ENCODE assay signal across 14 mouse cellular contexts in the genomic region with DNA sequence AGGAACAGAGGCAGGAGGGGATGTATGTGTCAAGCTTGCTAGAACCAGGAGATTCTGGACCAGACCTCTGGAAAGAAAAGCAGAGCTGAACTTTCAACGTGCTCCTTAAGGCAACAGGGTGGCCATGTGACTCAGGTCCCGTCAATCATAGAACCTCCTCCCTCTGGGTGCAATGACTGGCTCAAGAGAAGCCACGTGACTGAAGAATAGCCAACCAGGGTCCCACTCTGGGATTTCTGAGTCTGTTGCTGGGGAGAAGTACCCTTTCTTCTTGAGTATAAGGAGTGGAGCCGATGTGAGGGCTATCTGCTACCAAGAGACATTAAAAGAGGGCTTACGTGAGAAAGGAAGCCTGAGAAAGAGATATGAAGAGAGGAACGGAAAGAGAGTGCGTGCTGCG.
A peak's percentile ranks its signal among the peaks of the same experiment; 100 is the strongest.
DNase-seq lines count a peak whose midpoint lies in the region; ATAC-seq lines count a peak whose summit lies in the region.
"Had no signal": no experiment of that assay in that cellular context is flagged by ENCODE, and none has a peak within 500 bp of the region (broad histone marks: within the 10 kb centered on the region; RNA-seq: fewer than 3 reads in every experiment).

No protein-coding gene starts in this region.

- H3K4me1 ChIP-seq in kidney, embryonic 16.5 days (ENCODE audit: insufficient read depth, low read length) = no peaks in the 10 kb centered on the region

- no peak overlapping the region for H3K4me2 ChIP-seq in kidney, embryonic 16.5 days (replicated peaks; ENCODE audit: low read depth, low read length)
- H3K4me2 ChIP-seq: embryonic facial prominence, embryonic 15.5 days; limb, embryonic 13.5 days; neural tube, embryonic 15.5 days had no signal

- H3K4me3 ChIP-seq in kidney, embryonic 16.5 days (ENCODE audit: low read length) = no peak overlapping the region
- H3K4me3 ChIP-seq: embryonic facial prominence, embryonic 15.5 days; limb, embryonic 13.5 days; neural tube, embryonic 15.5 days had no signal

- no peak overlapping the region for H3K9ac ChIP-seq in kidney, embryonic 16.5 days (replicated peaks; ENCODE audit: low read length)
- H3K9ac ChIP-seq: embryonic facial prominence, embryonic 15.5 days; forebrain, postnatal 0 days; limb, embryonic 13.5 days; neural tube, embryonic 15.5 days had no signal

- peak; percentile 25; the same call in 1 of the 2 replicates for ATAC-seq in kidney, embryonic 16.5 days (ENCODE audit: low FRiP score, low TSS enrichment)
- ATAC-seq: activated CD4-positive, CD25-positive, alpha-beta regulatory T cell, adult 4 months; forebrain, postnatal 0 days had no signal

- peaks cover 7% of the 10 kb centered on the region; the same call in 1 of the 2 replicates for H3K9me3 ChIP-seq in kidney, embryonic 16.5 days (ENCODE audit: low read length)
- H3K9me3 ChIP-seq: embryonic facial prominence, embryonic 15.5 days; neural tube, embryonic 15.5 days had no signal

- H3K36me3 ChIP-seq in kidney, embryonic 16.5 days (ENCODE audit: insufficient read depth, low read length) = no peaks in the 10 kb centered on the region
- H3K36me3 ChIP-seq: embryonic facial prominence, embryonic 15.5 days; limb, embryonic 13.5 days; neural tube, embryonic 15.5 days had no signal

- DNase-seq in kidney, postnatal 36 days = no peak
- peak; percentile 75 for DNase-seq in ES-CJ7 (ENCODE audit: low read depth, low spot score)
- DNase-seq in brain, adult 2 months (ENCODE audit: low read depth, low spot score) = peak; percentile 29
- DNase-seq in heart, postnatal 4 days = peak; percentile 46
- no peak for DNase-seq in cerebellum, adult 11 months
- no peak for DNase-seq in thymus, postnatal 4 days
- DNase-seq: forebrain, postnatal 0 days; gastrocnemius, postnatal 36 days; right cerebral cortex, adult 18-20 months had no signal

- H3K27ac ChIP-seq in kidney, embryonic 16.5 days (ENCODE audit: low read length) = no peak overlapping the region
- H3K27ac ChIP-seq: embryonic facial prominence, embryonic 15.5 days; limb, embryonic 13.5 days; neural tube, embryonic 15.5 days had no signal

- no peaks in the 10 kb centered on the region for H3K27me3 ChIP-seq in kidney, embryonic 16.5 days (ENCODE audit: insufficient read depth, low read length)
- H3K27me3 ChIP-seq: neural tube, embryonic 15.5 days had no signal

- 65% methylated on average over 8 of the region's 8 CpGs for WGBS in kidney, embryonic 16.5 days

Comparison
In these comparisons a context has a peak if more than half of its experiments do, and no peak if none do; other contexts are left out.
1. DNase-seq: peak in ES-CJ7 (single experiment), brain, adult 2 months (single experiment) and heart, postnatal 4 days (single experiment); none in kidney, postnatal 36 days (0 of 2), cerebellum, adult 11 months (single experiment) and thymus, postnatal 4 days (single experiment).